Mouse (Mus musculus) liver, adult 2 months (tissue): ENCODE data around the gene Plpp6. TPM values are rescaled to one million over a fixed set of nuclear protein-coding genes. Genes with fewer than 3 reads are reported as not detected.
A peak's percentile ranks its signal among the peaks of the same experiment; 100 is the strongest.

Experiments used
- DNase-seq: peaks from one replicate; pipeline ENCODE4 v3.0.0-alpha.2; 2011; ENCODE audit warnings: low read depth, low spot score; ENCODE audit errors: extremely low read depth
- H3K27ac ChIP-seq: fragments of 200-500 bp; replicated peaks from 2 replicates; pipeline ENCODE4 v1.5.1; 2012; ENCODE audit warnings: low read depth, mild to moderate bottlenecking, control low read depth, inconsistent platforms, low read length; ENCODE audit not compliant: insufficient read depth
- H3K27me3 ChIP-seq: fragments of 200-500 bp; 2 replicates; pipeline ENCODE4 v1.6.1; 2012; ENCODE audit warnings: mild to moderate bottlenecking, moderate library complexity, low read length, inconsistent platforms; ENCODE audit not compliant: control insufficient read depth, insufficient read depth
- H3K36me3 ChIP-seq: fragments of 200-500 bp; 2 replicates; pipeline ENCODE4 v1.6.1; 2012; ENCODE audit warnings: low read length, inconsistent platforms; ENCODE audit not compliant: control insufficient read depth, insufficient read depth
- H3K4me1 ChIP-seq: fragments of 200-500 bp; 2 replicates; pipeline ENCODE4 v1.6.1; 2011; ENCODE audit warnings: low read length; ENCODE audit not compliant: control insufficient read depth, insufficient read depth
- H3K4me3 ChIP-seq: fragments of 200-500 bp; 2 replicates; pipeline ENCODE4 v1.5.1; 2011; ENCODE audit warnings: low read depth, mild to moderate bottlenecking, control low read depth, low read length, moderate library complexity; ENCODE audit not compliant: insufficient read depth
- H3K79me2 ChIP-seq: fragments of 200-500 bp; 2 replicates; pipeline ENCODE4 v1.6.1; 2012; ENCODE audit warnings: inconsistent platforms, mild to moderate bottlenecking, low read length, moderate library complexity; ENCODE audit not compliant: control insufficient read depth, insufficient read depth
- H3K9ac ChIP-seq: fragments of 200-500 bp; 2 replicates; pipeline ENCODE4 v1.6.1; 2012; ENCODE audit warnings: low read depth, mild to moderate bottlenecking, control low read depth, inconsistent platforms, low read length
- CTCF ChIP-seq: fragments of 200-500 bp; IDR thresholded peaks from 2 replicates; pipeline ENCODE4 v1.5.1; 2011; ENCODE audit warnings: low read depth, low read length, control low read depth
- POLR2A ChIP-seq: fragments of 200-500 bp; IDR thresholded peaks from 2 replicates; pipeline ENCODE4 v1.6.1; 2011; ENCODE audit warnings: low read length, control low read depth; ENCODE audit not compliant: insufficient read depth; ENCODE audit errors: extremely low read depth
- WGBS: fragments of 180-500 bp; shearing (Covaris S2); methylation state at CpG from one replicate; pipeline ENCODE4 v1.1.7; 2018; 5-methylcytosine and 5-hydroxymethylcytosine counted together
- polyA plus RNA-seq: library from polyadenylated mRNA; depleted of rRNA; stranded (reverse); fragments of >200 nt; gene quantifications from 2 replicates; pipeline ENCODE4 v1.2.3, GENCODE M21; 2012
- total RNA-seq: library from RNA; depleted of rRNA; stranded (reverse); fragments of >200 nt; gene quantifications from 2 replicates; pipeline ENCODE4 v1.2.3, GENCODE M21; 2014

The Plpp6 gene
- total and polyA plus RNA-seq, 2 experiments = 7.2 to 8.3 TPM

DNA sequence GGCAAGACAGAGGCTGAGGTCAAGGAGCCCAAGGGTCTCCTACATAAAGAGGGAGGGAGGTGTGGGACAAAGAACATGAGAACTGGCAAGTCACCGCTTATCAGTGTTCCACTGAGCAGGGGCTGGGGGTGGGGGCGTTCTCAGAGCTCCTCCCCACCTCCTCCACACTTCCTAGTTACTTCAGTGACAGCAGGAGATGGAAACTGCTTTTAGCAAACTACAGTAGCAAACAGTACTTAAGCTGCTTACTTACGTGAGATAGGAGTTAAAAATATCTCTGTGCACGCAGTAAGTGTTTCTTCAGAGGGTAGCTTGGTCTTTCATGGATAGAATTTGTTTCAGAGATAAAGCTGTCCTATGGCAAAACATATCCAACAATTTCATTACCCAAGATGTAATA lies 36.4 kb upstream of the Plpp6 start:
- Histone ChIP-seq H3K36me3 (no peaks in the 10 kb centered on the region), H3K4me3 (no peak overlapping the region), H3K27ac (no peak overlapping the region), H3K4me1 (peaks cover 8% of the 10 kb centered on the region), H3K9ac (no peak overlapping the region), H3K27me3 (no peaks in the 10 kb centered on the region), H3K79me2 (no peaks in the 10 kb centered on the region)
- 61% methylated on average over 4 of the region's 4 CpGs for WGBS
- no peak for TF ChIP-seq POLR2A
- TF ChIP-seq CTCF = no peak
- DNase-seq = no peak

- Histone ChIP-seq H3K36me3 (no peaks in the 10 kb centered on the region), H3K9ac (no peak overlapping the region), H3K4me1 (peaks cover 8% of the 10 kb centered on the region), H3K27me3 (no peaks in the 10 kb centered on the region), H3K4me3 (no peak overlapping the region), H3K79me2 (no peaks in the 10 kb centered on the region), H3K27ac (no peak overlapping the region; the same call in none of the 2 replicates)
- TF ChIP-seq POLR2A (no peak), CTCF (no peak)
- DNase-seq = peak; percentile 82
Observed at GRCm38 (mm10) chr19:28929034-28929433, 34.7 kb upstream of the Plpp6 start.

DNA sequence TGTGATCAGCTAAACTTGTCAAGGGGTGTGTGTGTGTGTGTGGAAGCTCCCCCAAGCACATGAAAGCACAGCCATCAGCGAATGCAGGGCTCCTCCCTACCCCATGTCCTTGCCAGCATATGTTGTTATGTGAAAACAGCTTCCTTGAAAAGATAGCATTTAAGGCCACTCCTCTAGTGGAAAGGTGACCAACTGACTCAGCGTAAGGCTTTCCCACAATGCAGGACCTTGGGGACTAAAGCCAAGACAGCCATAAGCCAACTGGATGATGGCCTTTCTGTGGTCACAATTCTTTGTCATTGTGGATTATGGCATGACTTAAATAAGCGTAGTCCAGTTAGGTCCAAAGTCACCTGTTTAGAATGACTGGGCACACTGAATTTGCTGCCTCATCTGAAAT lies 28.9 kb upstream of the Plpp6 start:
- no peak overlapping the region for H3K9ac ChIP-seq
- no peaks in the 10 kb centered on the region for H3K79me2 ChIP-seq
- H3K27ac ChIP-seq = no peak overlapping the region
- no peaks in the 10 kb centered on the region for H3K36me3 ChIP-seq
- no peaks in the 10 kb centered on the region for H3K27me3 ChIP-seq
- 85% methylated on average over 3 of the region's 3 CpGs for WGBS
- peaks cover 1% of the 10 kb centered on the region; the same call in 1 of the 2 replicates for H3K4me1 ChIP-seq
- no peak for DNase-seq
- no peak overlapping the region for H3K4me3 ChIP-seq
- TF ChIP-seq CTCF = no peak
- TF ChIP-seq POLR2A = no peak

DNA sequence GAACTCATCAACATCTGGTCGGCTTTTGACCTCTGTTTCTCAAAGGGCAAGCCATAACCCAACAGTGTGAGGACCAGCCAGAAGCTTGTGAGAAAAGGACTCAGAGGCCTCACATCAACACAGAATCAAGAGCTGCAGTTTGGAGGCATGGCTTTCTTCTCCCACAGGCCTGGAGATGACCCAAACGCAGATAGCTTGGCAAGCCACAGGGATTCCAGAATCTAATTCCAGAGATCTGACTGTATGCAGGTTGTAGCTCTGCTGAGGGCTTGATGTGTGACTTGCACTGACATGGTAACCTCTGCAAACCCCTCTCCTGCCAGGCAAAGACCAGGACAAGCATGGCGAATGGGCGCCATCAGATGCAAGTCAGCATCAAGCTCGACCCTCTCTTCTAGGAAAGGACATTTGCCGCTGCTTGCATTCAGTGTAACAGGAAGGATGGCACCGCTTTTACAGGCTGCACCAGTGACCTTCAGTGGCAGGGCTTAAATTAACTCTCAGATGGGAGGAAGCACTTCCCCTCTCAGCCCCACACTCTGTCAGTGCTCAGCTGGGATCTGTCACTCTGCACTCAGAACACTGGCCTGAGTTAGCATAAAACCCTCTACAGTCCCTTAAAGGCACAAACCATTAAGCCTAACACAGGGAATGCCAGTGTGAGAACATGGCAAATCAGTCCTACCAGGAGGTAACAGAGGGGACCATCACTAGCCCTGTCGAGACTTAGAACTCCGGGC lies 23.4 kb upstream of the Plpp6 start:
- Histone ChIP-seq H3K9ac (no peak overlapping the region), H3K4me3 (no peak overlapping the region), H3K27me3 (no peaks in the 10 kb centered on the region), H3K27ac (no peak overlapping the region), H3K4me1 (peaks cover 1% of the 10 kb centered on the region; the same call in 1 of the 2 replicates), H3K36me3 (no peaks in the 10 kb centered on the region), H3K79me2 (no peaks in the 10 kb centered on the region)
- WGBS = 73% methylated on average over 9 of the region's 9 CpGs
- TF ChIP-seq CTCF (no peak), POLR2A (no peak)
- no peak for DNase-seq

DNA sequence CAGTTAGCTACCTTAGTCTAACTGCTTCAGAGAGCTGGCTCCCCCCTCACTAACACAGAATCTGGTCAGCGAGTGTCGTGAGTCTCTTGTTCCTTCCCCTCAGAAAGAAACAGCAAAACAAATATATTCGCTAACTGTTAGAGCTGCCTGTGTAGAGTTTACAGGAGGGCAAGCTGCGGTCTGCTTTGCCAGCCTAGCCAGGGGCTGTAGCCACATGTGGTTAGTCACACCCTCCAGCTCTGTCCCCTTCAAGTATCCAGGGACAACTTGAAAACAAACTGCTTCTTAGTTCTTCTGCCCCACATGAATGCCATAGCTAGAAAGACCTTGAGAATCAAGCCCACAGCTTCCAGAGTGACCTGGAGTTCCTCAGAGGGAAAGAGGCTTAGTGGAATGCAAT lies 22.5 kb upstream of the Plpp6 start:
- H3K36me3 ChIP-seq = no peaks in the 10 kb centered on the region
- no peak overlapping the region for H3K27ac ChIP-seq
- no peak overlapping the region for H3K9ac ChIP-seq
- no peak for DNase-seq
- H3K4me1 ChIP-seq = peaks cover 1% of the 10 kb centered on the region; the same call in 1 of the 2 replicates
- no peaks in the 10 kb centered on the region for H3K27me3 ChIP-seq
- no peaks in the 10 kb centered on the region for H3K79me2 ChIP-seq
- no peak overlapping the region for H3K4me3 ChIP-seq
- WGBS = 84% methylated on average over 4 of the region's 4 CpGs
- TF ChIP-seq CTCF (no peak), POLR2A (no peak)

- H3K27me3 ChIP-seq = no peaks in the 10 kb centered on the region
- TF ChIP-seq POLR2A = no peak
- TF ChIP-seq CTCF = no peak
- H3K36me3 ChIP-seq = no peaks in the 10 kb centered on the region
- H3K9ac ChIP-seq = no peak overlapping the region
- no peak overlapping the region for H3K27ac ChIP-seq
- no peak for DNase-seq
- no peaks in the 10 kb centered on the region for H3K4me1 ChIP-seq
- no peaks in the 10 kb centered on the region for H3K79me2 ChIP-seq
- H3K4me3 ChIP-seq = no peak overlapping the region
- 66% methylated on average over 4 of the region's 4 CpGs for WGBS
Observed at GRCm38 (mm10) chr19:28946782-28947181, 17.0 kb upstream of the Plpp6 start.
